Mouse (Mus musculus) lung, postnatal 14 days (tissue): ENCODE data around the gene Pheta1.
"Not testable (repeated sequence)": the region's sequence is repeated elsewhere in the genome, so short reads cannot be mapped to it uniquely, and the experiment has no call there.

ENCODE experiments used
- DNase-seq: peaks from one replicate; pipeline ENCODE4 v3.0.0; 2021

Pheta1 gene

DNA sequence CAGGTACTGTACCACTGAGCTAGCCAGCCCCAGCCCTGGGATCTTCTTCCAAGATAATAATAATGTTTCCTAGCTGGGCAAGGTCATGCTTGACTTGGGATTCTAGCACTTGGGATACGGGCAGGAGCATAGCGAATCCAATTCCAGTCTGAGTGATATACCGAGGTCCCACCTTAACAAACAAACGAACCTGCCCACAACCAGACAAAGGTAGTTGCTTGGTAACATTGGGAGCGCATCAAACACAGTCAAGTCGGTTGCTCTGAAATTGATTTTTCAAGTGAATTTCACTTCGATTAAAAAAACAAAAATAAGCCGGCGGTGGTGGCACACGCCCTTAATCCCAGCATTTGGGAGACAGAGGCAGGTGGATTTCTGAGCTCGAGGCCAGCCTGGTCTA is 2.5 kb upstream of the Pheta1 start:
- DNase-seq: no peak

DNA sequence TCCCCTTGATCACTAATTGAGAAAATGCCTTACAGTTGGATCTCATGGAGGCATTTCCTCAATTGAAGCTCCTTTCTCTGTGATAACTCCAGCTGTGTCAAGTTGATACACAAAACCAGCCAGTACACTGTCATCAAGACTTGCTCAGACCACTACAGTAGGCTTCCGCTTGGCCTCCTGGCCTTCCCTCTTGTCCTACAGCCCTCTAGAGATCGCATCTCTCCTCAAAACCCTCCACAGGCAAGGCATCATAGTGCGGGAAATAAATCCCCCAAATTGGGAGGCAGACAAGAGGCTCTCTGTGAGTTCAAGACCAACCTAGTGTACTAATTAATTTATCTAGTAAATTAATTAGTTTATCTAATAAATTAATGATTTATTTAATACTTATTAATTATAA is 1.5 kb upstream of the Pheta1 start:
- DNase-seq: not testable (repeated sequence)

DNA sequence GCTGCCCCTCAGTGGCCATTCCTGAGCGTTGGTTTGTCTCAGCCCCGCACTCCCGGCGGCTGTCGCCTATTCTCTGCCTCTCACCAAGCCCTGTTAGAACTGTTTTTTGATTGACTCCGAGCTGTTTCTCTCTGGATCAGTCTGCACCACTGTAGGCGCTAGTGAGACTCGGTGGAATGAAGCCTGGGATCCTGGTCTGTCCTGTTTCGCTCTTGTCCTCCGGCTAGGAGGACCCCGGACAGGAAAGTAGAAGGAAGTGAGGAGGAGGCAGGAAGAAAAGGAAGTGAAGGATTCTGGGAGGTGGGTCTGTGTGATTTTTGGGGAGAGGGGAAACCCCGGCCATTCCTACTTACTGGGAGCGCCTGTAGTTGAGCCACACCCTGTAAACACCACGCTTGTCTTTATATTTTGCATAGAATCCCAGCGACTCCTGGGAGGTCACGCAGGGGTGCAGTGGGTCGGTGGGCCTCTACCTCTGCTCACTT is 707 bp upstream of the Pheta1 start:
- peak; percentile 55 for DNase-seq

DNA sequence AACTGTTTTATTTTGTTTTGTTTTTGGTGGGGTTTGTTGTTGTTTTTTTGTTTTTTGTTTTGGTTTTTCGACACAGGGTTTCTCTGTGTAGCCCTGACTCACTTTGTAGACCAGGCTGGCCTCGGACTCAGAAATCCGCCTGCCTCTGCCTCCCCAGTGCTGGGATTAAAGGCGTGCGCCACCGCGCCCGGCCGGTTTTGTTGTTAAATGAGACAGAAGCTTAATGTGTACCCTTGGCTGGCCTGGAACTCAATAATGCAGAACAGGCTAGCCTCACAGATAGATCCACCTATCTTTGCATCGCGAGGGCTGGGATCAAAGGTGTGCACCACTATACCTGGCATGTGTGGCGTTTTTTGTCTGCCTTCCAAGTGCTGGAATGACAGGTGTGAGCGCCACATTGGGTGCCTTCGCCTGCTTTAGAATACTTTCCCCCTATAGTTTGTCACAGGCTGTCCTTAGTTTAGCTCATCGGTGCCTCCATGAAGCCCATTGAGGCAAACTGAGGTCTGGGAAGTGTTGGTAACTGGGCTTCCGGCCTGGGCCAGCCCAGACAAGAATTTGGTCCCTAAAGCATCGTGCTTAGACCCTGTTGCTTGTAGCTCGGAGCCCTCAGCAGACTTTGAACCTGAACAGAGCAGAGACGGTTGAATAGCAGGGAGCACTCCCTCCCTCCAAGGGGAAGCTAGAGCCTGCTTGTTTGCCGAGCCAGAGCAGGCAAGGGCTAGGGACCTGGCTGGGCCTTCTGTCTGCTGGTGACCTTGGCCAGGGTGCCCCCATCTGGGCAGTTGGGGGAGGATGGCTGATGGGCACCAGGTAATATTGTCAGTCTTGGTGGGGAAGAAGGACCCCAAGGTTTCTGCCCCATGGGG is 930 bp downstream of the Pheta1 start:
- no peak for DNase-seq

DNA sequence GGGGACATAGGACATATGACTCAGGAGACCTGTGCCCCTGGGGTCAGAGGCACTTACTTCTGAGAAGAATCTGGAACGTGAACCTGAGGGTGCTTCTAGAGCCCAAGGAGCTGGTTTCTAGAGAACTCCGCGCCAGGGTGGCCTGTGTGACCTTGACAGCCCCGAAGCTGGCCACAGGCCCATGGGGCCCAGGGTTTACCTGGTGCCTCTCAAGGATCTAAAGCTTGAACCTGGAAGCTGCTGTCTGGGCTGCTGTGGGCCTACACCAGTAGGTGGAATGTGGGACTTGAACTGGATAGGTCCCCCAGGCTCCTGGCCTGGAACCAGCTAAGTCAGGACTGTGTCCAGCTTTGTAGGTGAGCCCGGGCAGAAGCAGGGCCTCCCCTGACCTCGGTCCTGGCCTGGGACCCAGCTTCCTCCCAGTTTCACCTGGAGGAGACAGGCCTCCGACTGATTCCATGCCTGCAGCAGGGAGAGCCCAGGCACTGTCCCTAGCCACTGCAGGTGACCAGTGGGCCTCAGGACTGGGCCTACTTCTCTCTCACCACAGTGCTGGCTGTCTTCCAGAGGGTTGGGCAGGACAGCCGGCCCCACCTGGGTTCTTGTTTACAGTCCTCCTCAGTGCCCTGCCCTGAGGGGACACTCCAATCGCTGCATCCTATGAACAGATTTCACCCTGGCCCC is 4.7 kb downstream of the Pheta1 start:
- peak; percentile 83 for DNase-seq

DNA sequence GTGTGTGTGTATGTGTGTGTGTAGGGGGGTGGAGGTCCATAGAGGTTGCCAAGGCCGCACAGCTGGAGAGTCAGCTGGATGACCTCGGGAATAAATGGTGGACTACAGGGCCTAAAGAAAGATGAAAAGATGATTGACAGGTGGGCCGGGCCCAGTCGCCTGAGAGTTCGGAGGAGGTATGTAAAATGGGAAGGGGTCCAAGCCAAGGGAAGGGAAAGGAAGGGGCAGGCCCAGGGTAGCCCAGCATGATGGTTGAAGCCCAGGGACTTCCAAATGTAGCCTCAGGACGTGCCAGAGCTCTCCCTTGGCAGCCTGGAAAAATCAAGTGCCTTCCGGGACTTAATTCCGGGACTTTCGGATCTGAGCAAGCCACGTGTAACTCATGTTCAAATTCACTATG is 6.0 kb downstream of the Pheta1 start:
- DNase-seq: no peak

DNA sequence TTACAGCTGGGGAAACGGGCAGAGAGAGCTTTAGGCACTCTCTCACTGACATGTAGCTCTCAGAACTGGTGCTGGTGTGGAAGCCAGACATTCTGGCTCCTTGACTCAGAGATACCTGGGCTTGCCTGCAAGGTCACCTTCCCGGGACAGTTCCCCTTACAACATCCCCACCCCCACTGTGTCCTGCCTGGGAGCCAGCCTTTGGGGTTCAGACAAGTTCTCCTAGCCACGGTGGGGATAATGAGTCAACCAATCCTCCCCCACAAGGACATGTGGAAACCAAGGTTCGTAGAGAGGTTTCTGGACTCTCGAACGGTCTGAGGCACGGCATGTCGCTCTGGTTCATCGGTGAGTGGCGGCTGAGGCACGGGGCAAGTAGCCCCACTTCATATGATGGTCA is 8.0 kb downstream of the Pheta1 start:
- DNase-seq: no peak

DNA sequence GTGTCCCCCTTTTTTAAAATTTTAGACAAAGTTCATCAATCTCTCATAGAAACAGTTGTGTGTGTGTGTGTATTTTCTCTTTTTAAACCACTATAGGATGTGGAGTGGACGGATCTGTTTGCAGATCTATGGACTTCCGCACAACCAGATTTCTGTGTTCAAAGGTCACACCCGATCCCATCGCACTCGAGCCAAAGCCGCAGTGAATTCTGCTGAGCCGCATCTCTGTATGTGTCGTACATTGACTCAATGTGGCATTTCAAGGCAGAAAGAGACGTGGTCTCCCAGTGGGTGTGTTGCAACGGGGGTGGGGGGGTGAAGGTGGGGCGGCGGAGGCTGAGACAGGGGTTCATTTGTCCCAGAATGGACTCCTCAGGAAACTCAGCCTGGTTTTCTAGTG is 9.6 kb downstream of the Pheta1 start:
- no peak for DNase-seq

DNA sequence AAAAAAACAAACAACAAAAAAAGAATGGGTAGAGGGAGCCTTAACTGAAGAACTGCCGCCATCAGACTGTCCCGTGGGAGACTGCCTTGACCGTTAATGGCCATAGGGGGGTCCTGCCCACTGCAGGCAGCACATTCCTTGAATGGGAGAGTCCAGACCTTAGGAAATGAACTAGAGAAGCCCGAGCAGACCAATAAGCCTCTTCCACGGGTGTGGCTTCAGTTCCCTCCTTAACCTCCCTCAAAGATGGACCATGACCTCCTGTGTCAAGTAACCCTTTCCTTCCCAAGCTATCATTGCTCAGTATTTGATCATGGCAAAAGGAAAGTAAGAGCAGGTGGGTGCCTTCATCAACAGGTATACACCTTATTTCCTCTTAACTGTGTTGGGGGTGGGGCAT is 13.2 kb downstream of the Pheta1 start:
- DNase-seq: no peak

DNA sequence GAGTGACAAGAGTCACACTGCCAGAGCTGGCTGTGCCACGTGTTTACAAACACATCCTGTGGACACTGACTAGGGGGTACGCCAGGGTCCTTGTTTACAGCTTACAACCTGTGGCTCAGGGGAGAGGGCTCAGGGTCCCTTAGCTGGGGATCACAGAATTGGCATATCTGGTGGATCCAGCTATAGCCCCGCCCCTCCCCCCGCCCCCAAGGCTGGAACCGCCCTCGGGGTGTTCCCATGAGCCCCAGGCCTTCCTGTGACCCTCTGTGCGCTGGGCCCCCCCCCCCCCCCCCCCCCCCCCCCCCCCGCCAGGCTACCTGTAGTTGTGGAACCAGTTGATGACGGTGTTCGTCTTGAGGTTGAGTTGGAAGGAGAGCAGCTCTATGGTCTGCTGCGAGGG is 15.5 kb downstream of the Pheta1 start:
- DNase-seq: no peak

DNA sequence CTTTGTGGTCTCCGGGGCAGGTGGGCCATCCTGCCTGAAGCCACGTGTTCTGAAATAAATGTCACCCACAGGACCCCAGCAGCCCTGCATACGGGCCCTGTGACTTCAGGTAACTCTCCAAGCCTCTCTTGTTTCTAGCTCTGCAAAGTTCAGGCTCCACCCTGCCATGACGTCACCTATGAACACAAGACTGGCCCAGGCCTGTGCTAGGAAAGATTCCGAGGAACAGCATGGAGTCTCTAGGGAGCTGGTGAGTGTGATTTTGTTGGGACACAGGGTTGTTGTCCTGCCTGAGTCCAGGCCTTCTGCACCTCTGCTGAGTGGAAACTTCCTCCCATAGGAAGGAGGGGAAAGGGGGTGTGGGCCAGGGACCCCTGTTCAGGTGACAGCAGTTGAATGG is 19.2 kb downstream of the Pheta1 start:
- DNase-seq: no peak

DNA sequence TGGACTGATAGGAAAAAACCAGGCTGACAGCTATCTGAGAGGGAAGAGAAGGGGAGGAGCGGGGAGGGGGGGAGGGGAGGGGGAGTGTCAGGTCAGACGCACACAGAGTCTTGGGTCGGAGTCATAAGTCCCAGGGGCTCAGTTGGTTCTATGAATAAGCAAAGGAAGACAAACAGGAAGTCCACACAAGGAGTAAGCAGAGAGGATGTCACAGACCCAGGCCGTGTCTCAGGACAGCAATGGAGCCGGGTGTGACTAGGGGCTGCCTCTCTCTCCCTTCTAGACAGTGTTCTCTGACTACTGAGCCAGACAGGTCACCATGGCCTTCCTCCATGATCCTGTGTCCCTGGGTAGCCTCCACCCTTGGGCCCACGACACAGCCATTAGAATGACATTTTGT is 22.0 kb downstream of the Pheta1 start:
- no peak for DNase-seq

DNA sequence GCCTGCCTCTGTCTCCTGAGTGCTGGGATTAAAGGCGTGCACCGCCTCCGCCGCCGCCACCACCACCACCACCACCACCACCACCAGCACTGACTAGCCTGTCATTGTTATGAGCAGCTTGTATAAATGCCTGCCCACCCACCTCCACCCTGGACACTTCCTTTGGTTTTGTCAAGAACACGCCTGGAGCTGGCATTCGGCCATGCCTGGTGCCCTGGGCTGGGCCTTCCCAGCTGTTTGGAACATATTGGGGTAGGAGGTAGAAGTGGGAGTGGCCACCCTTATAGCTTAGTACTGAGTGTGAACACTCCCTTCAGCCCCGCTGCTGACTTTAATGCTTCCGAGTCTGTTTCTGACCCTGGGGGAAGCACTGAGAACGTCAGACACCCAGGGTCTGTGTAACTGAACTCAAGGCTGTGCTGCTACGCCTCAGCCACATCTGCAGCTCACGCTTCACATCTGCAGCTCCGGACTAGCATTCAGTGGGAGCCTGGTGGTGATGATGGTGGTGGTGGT is 22.8 kb downstream of the Pheta1 start:
- DNase-seq: peak; percentile 62

DNA sequence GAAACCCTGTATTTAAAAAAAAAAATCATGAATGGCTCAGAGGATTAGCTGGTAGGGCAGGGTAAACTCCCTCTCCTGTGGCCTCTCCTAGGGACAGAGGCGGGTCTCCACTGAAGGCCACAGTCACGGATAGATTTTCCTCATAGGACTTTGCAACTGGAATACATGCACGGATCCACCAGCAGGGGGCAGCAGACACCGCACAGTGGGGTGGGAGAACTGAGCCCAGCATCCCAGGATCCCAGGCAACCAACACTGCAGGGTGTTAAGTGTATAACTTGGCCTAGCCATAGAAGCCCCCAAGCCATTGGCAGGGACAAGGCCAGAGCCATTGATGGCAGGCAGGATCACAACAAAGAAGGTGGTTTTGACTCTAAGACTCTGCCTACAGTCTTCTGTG is 23.4 kb downstream of the Pheta1 start:
- DNase-seq: peak; percentile 90

DNA sequence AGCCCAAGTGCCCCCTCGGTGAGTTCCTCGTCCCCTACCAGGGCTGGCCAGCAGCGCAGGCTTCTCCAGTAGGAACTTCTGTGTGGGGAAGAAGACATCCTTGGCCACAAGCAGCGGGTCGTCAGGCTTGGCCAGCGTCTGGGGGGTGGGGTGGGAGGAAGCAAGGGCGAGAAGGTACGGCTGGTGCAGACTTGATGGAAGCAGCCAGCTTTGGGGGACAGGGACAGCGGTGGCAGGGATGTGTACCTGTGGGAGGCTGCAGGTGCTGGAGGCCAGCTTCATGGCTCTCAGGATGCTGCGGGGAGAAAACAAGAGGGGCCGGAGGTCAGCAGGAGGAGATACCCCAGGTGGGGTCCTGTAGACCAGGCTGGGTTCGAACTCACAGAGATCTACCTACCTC is 26.3 kb downstream of the Pheta1 start:
- no peak for DNase-seq

DNA sequence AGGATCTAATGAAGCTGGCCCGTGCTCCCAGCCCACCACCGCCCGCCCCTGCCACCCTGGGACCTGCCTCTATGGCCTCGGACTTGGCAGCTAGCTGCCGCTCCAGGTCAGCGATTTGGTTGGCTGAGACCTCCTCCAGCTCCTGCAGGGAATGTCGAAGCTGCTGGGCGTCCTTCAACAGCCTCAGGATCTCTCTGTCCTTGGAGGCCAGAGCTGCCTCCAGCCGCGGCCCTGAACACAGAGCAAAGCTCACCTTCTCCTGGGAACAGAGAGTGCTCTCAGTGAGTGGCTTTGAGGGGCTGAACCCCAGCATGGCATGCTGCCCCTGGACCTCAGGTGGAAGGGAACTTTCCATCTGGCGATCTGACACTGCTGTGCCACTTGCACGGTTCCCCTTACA is 28.1 kb downstream of the Pheta1 start:
- DNase-seq: no peak

DNA sequence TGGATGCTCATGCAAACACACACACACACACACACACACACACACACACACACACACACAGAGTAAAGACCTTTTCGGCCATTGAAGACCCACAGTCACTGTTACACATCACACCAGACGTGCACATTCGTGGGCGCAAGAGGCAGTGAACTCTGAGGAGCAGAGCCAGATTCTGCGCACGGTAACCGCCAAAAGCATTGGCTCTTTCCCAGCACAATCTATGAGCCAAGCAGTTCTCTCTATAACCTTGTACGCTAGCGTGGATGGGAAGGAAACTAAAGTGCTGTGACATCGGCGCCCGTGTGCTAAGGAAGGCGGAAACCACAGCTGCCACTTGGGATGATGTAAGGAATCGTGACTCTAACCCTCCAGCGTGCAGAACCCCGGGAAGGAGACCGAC is 29.9 kb downstream of the Pheta1 start:
- no peak for DNase-seq

DNA sequence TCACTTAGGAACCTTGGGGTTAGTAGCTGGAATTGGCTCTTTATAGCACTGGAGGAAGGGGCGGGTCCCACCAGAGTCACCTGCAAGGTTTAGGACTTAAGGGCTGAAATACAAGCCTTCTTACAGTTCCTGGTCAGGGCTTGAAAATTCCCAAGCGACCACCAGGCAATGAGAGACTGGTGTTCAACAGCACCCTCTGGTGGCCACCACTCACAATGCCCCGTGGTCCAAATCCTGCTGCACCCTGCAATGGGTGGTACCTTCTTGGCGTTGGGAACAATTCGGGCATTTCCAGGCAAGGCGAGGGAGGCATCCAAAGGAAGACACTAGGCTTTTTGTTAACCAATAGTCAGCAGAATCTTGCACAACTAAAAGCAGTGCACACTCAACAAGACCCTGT is 30.4 kb downstream of the Pheta1 start:
- peak; percentile 54 for DNase-seq

DNA sequence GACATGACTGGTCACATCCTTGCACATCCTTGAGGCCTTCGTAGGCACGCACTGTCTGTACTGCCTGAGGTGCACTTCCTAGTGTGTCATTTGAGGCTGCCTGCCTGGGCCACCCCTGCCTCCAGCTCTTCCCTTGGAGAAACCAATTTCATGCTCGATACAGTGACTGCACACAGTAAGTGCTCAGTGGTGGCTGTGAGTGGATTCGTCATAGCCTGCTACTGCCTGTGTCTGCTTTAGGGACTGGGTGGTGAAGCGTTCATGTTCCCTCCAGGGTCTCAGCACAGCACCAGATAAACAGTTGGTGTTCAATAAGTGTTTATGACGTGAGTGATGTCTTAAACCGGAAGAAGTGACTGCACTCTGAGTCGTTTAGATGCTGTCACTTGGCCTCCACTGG is 34.6 kb downstream of the Pheta1 start:
- DNase-seq: no peak

DNA sequence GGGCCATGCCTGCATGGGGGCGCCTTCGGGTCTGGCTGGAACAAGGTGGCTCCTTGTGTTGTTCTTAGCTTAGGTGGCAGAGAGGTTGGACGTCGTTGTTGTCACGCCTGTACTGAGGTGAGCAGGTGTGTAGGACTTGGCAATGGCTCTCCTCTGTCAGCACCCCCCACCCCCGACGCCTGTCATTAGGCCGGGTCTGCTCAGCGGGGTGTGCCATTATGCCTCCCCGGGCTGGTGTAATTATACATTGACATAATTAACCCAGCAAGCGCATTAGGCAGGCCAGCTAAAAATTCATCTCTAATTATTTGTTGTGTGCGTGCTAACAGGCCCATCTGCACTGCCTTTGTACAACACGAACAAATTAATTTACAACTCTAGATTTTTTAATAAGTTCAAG is 40.6 kb downstream of the Pheta1 start:
- DNase-seq: no peak

DNA sequence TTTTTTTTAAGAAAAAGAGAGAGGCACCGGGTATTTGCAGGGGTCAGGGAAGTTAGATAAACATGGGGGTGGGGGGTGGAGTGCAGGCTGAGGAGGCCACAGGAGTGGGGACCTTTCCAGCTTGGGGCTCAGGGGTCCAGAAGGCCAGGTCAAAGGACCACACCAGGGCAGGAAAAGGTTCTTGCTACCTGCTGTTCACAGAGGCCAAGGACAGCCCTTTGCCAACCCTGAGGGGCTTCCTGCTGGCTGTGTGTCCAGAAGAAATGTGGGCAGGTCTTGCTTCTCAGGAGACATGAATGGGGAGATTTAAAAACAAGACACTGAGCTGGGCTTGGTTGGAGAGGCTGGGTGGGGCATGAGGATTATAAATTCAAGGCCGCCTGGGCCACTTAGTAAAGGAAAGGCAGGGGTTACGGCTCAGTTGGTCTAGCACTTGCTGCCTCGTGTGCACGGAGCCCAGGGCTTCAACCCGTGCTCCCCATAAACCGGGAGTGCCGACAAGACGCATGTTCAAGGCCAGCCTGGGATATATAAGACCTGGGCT is 41.1 kb downstream of the Pheta1 start:
- DNase-seq: no peak

DNA sequence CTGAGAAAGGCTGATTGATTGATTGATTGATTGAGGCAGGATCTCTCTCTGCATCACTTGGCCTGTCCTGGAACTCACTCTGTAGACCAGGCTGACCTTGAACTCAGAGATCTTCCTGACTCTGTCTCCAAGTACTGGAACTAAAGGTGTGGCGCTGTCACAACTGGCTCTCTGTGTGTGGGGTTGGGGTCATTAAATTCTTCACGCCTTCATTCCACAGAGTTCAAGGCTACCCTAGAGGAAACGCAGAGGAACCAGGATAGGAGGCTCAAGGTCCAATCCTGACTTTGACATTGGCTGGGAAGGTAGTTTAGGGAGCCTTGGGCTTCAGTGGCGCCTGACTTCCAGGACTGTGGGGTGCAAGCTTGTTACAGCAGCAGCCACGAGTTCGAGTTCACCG is 42.1 kb downstream of the Pheta1 start:
- no peak for DNase-seq

DNA sequence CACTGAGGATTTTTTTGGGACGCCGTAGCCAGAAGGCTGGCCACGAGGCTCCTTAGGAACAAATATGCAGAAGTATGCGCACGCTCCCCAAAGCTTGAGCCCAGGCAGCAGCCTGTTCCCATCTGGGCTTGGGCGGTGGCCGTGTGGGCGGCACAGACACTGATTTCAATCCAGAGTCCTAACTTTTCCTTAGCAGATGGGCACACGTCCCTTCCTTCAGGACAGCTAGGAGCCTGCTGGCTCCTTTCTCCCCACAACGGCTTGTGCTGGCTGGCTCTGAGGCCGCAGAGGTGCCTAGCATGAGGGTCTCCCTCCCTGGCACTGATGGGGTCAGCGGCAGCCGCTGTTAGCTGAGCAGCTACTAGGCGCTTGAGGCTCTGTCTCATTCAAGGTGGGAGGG is 43.5 kb downstream of the Pheta1 start:
- DNase-seq: no peak

DNA sequence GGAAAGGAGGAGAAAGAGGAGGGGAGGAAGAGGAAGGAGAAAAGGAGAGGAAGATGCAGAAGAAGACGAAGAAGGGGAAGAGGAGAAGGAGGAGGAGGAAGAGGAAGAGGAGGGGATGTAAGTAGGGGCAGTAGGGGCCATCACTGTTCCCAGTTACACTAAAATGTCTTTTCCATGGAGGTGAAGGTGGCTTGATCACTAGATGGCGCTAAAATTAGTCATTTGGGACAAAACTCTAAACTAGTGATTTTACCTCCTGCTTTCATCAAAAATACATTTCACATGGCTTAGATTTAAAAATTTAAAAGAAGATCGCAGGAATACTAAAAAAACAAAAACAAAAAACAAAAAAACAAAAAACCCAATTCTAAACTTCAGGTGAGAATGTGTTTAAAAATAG is 44.8 kb downstream of the Pheta1 start:
- peak; percentile 9 for DNase-seq
